Mouse (Mus musculus) 3134 (cell line): ENCODE data around the gene Glis1.

Source experiments
- DNase-seq: peaks from one replicate; pipeline ENCODE4 v3.0.0-alpha.2; 2011; ENCODE audit warnings: low spot score; ENCODE audit not compliant: insufficient read length; ENCODE audit errors: extremely low read depth

The Glis1 gene

DNA sequence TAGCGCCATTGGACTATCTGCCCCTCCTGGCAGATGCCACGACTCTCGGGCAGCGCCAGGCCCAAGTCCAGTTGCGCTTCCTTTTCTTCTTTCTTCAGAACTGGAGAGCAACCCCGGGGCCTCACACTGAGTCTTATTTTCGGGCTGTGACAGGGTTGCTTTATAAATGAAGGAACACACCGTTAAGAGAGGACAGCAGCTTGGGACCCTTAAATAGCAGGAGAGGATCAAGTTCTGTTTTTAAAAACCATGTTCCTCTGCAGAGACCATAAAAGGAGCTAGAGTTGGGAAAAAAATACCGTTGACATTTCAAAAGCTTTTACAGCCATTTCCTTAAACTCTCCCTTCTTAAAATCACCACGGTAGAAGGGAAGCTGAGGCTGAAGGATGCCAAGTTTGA is 241.3 kb downstream of the Glis1 start:
- no peak for DNase-seq

DNA sequence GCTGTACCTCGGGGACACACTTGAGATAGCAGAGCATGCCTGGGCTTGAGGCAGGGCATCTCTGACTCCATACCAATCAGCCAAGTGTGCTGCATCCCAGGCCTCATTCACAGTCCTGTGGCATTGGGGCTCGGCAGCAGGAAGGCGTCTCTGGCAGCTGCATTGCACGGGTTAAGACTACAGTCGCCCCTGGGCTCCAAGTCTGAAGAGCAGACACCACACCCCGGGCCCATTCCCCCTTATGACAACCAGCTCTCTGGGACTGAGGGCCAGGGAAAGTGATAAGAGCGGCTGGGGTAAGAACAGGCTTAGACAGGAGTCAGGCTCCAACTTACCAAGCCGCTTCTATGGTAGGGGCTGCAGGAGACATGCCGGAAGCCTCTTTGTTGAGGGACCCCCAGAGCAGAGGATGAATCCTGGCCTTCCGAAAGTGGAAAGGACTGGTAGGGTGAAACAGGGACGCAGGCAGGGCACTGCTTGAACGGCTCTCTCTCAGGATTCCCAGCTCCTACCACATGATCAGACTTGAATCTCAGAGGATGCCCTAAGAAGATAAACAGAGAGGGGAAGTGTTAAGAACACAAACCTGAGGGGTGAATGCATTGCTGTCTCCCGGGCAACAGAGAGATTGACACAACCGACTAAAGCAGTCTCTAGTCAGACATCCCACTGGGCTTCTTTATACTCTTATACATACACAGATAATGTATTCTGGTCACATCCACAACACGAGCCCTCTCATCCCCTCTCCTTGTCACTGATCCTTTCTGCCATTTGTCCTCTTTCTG is 246.1 kb downstream of the Glis1 start:
- no peak for DNase-seq

DNA sequence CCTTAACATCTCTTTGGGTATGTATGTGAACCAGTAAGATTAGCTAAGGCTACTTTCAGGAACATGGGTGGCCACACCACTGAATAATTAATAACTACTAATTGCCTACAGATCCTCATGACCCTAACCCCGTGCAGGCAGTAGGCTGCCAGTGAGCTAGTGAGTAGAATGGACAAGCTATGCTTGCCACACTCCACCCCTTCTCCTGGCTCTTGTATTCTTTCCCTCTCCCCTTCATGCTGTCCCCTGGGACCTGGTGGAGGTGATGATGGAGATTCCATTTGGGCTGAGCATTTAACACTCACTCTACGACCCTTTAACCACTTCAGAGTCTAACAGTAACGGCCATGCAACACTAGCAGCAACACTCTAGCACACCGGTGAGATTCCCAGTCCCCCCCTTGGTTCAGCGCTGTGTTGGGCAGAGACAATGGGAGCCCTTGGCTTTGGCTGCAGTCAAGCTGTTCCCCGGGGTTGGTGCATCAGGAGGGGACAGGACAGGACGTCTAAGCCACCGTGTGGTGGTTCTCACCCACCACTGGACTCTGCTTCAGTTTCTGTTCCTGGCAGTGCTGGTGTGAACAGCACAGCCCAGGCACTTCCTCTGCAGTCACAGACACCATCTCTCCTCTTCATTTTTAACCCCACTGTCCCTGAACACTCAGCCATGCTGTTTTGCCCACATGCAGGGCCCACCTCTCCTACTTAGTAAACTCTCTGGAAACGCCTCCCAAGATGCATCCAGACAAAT is 246.9 kb downstream of the Glis1 start:
- no peak for DNase-seq

GRCm38 (mm10) chr4:107683006-107683756 is 248.8 kb downstream of the Glis1 start:
- no peak for DNase-seq

- DNase-seq = no peak
Measured at GRCm38 (mm10) chr4:107684130-107684529, 249.7 kb downstream of the Glis1 start, which contains the start of gene Dmrtb1. TSS of gene Dmrtb1 (minus strand) at chr4:107684230.
